Mouse (Mus musculus) cortical plate, adult 2 months (tissue): ENCODE results near the gene Bcr. TPM values are rescaled to one million over a fixed set of nuclear protein-coding genes. Genes with fewer than 3 reads are reported as not detected.

Experiments used
- H3K27ac ChIP-seq: fragments of 200-500 bp; 2 replicates; pipeline ENCODE4 v1.5.1; 2012; ENCODE audit warnings: low read length, control low read depth, inconsistent platforms; ENCODE audit not compliant: insufficient read depth
- H3K4me1 ChIP-seq: fragments of 200-500 bp; 2 replicates; pipeline ENCODE4 v1.6.1; 2011; ENCODE audit warnings: low read length; ENCODE audit not compliant: control insufficient read depth, insufficient read depth
- H3K4me3 ChIP-seq: fragments of 200-500 bp; 2 replicates; pipeline ENCODE4 v1.5.1; 2011; ENCODE audit warnings: mild to moderate bottlenecking, low read length, control low read depth; ENCODE audit not compliant: insufficient read depth
- CTCF ChIP-seq: fragments of 200-500 bp; IDR thresholded peaks from 2 replicates; pipeline ENCODE4 v1.5.1; 2011; ENCODE audit warnings: mild to moderate bottlenecking, control low read depth, low read length; ENCODE audit not compliant: insufficient read depth; ENCODE audit errors: extremely low read depth
- POLR2A ChIP-seq: fragments of 200-500 bp; IDR thresholded peaks from 2 replicates; pipeline ENCODE4 v1.6.1; 2011; ENCODE audit warnings: mild to moderate bottlenecking, low read length, control low read depth; ENCODE audit not compliant: insufficient read depth; ENCODE audit errors: extremely low read depth
- polyA plus RNA-seq: library from polyadenylated mRNA; depleted of rRNA; stranded (reverse); fragments of >200 nt; gene quantifications from 2 replicates; pipeline ENCODE4 v1.2.3, GENCODE M21; 2012

The Bcr gene
- polyA plus RNA-seq, 1 experiment: 78.1 TPM

- H3K27ac ChIP-seq: no peak overlapping the region
- peaks cover 10% of the 10 kb centered on the region for H3K4me1 ChIP-seq
- no peak overlapping the region for H3K4me3 ChIP-seq
Measured at GRCm38 (mm10) chr10:75116842-75117457, 56.6 kb downstream of the Bcr start.

GRCm38 (mm10) chr10:75118444-75118843 lies 58.1 kb downstream of the Bcr start:
- Histone ChIP-seq H3K27ac (no peak overlapping the region), H3K4me1 (peaks cover 4% of the 10 kb centered on the region), H3K4me3 (no peak overlapping the region)
- TF ChIP-seq POLR2A: no peak
- TF ChIP-seq CTCF: no peak

More at GRCm38 (mm10) chr10:75116842-75117457, 56.6 kb downstream of the Bcr start:
- TF ChIP-seq POLR2A: no peak
- TF ChIP-seq CTCF: no peak

GRCm38 (mm10) chr10:75119396-75119795 lies 59.0 kb downstream of the Bcr start:
- H3K4me1 ChIP-seq: peaks cover 4% of the 10 kb centered on the region
- TF ChIP-seq POLR2A: no peak
- TF ChIP-seq CTCF: no peak
- H3K27ac ChIP-seq: no peak overlapping the region
- no peak overlapping the region for H3K4me3 ChIP-seq

GRCm38 (mm10) chr10:75120176-75120575 lies 59.8 kb downstream of the Bcr start:
- no peak for TF ChIP-seq CTCF
- TF ChIP-seq POLR2A: no peak
- no peak overlapping the region for H3K27ac ChIP-seq
- H3K4me3 ChIP-seq: no peak overlapping the region
- peaks cover 4% of the 10 kb centered on the region for H3K4me1 ChIP-seq

- no peak for TF ChIP-seq CTCF
- no peak for TF ChIP-seq POLR2A
- H3K27ac ChIP-seq: no peak overlapping the region
- no peak overlapping the region for H3K4me3 ChIP-seq
- H3K4me1 ChIP-seq: peaks cover 4% of the 10 kb centered on the region
Measured at GRCm38 (mm10) chr10:75121028-75121427, 60.6 kb downstream of the Bcr start.

- H3K4me3 ChIP-seq: no peak overlapping the region
- TF ChIP-seq CTCF: no peak
- TF ChIP-seq POLR2A: no peak
- H3K4me1 ChIP-seq: peaks cover 5% of the 10 kb centered on the region
- H3K27ac ChIP-seq: no peak overlapping the region
Measured at GRCm38 (mm10) chr10:75125577-75125976, 65.2 kb downstream of the Bcr start.

GRCm38 (mm10) chr10:75129283-75129710 lies 68.9 kb downstream of the Bcr start:
- H3K4me3 ChIP-seq: no peak overlapping the region
- H3K4me1 ChIP-seq: peaks cover 5% of the 10 kb centered on the region
- H3K27ac ChIP-seq: no peak overlapping the region
- TF ChIP-seq CTCF: no peak
- TF ChIP-seq POLR2A: no peak

- no peak for TF ChIP-seq CTCF
- Histone ChIP-seq H3K4me3 (no peak overlapping the region), H3K27ac (no peak overlapping the region), H3K4me1 (peaks cover 5% of the 10 kb centered on the region)
Measured at GRCm38 (mm10) chr10:75130372-75131046, 70.1 kb downstream of the Bcr start.

- TF ChIP-seq POLR2A (no peak), CTCF (no peak)
- Histone ChIP-seq H3K27ac (no peak overlapping the region), H3K4me1 (peaks cover 5% of the 10 kb centered on the region), H3K4me3 (no peak overlapping the region)
Measured at GRCm38 (mm10) chr10:75131625-75132024, 71.2 kb downstream of the Bcr start.
